Mouse (Mus musculus) layer of hippocampus, postnatal 14 days (tissue): ENCODE measurements around the gene Acss1. TPM values are rescaled to one million over a fixed set of nuclear protein-coding genes. Genes with fewer than 3 reads are reported as not detected.

Experiments
- DNase-seq, 2 experiments: peaks; one replicate each; pipeline ENCODE4 v3.0.0; 2021 to 2022; ENCODE audit warnings: low spot score in 2 of 2, mixed read lengths in 1 of 2
- total RNA-seq, 2 experiments: library from RNA; stranded (reverse); gene quantifications; 2 replicates each; pipeline ENCODE4 v1.2.3; 2021

Gene Acss1
- total RNA-seq, 2 experiments from 2014 or later, result 20.5 to 21.0 TPM

- no peak for DNase-seq
These were observed 88.7 kb downstream of the Acss1 start for GRCm38 (mm10) chr2:150579628-150580027.

- DNase-seq, result no peak
These were observed 89.7 kb downstream of the Acss1 start for GRCm38 (mm10) chr2:150578603-150579002.

GRCm38 (mm10) chr2:150576256-150576655 is 92.0 kb downstream of the Acss1 start:
- DNase-seq, result no peak

- DNase-seq, result no peak
These were observed 95.8 kb downstream of the Acss1 start for GRCm38 (mm10) chr2:150572463-150572862.

- DNase-seq, result no peak
These were observed 97.5 kb downstream of the Acss1 start for GRCm38 (mm10) chr2:150570761-150571160.

- DNase-seq, result no peak
These were observed 98.3 kb downstream of the Acss1 start, which contains the start of gene Cst7 for GRCm38 (mm10) chr2:150569847-150570590. Gene Cst7 (plus strand): TSS chr2:150570415.

Other genes starting within 250 kb of the Acss1 start
- gene Zfp442, start 217.0 kb downstream of the Acss1 start, total RNA-seq, result 1 to 10 TPM; 7.6 to 8.2 TPM
- gene Zfp345, start 183.4 kb downstream of the Acss1 start, total RNA-seq, result under 1 TPM in 1 of 2 experiments, not detected in 1; 0.28 TPM
- not detected for gene Cst7, start 98.1 kb downstream of the Acss1 start, total RNA-seq
- 10 to 100 TPM; 55.4 to 59.9 TPM for gene Apmap, start 59.9 kb downstream of the Acss1 start, total RNA-seq
- under 1 TPM; 0.09 to 0.10 TPM for gene Vsx1, start 20.9 kb upstream of the Acss1 start, total RNA-seq
- gene Entpd6, start 80.5 kb upstream of the Acss1 start, total RNA-seq, result 10 to 100 TPM; 75.9 to 77.1 TPM
- 100 to 1,000 TPM; 183 to 184 TPM for gene Pygb, start 118.2 kb upstream of the Acss1 start, total RNA-seq
- gene Abhd12, start 236.2 kb upstream of the Acss1 start, total RNA-seq, result 100 to 1,000 TPM; 239 to 243 TPM
- gene Gins1, start 236.9 kb upstream of the Acss1 start, total RNA-seq, result 1 to 10 TPM; 1.9 to 4.7 TPM